Mouse (Mus musculus) layer of hippocampus, adult 9-11 months (tissue): ENCODE results near the gene Aass.

ENCODE experiments used
- DNase-seq: peaks from one replicate; pipeline ENCODE4 v3.0.0; 2022

Aass gene

GRCm38 (mm10) chr6:23028251-23028650 is 104.5 kb downstream of the Aass start:
- no peak for DNase-seq
